Mouse (Mus musculus) myocyte (in vitro differentiated cells): ENCODE measurements at regions not wholly inside any gene's neighbourhood (a gene's known extent, or its start where the extent isn't known, plus 50 kb on each side); places are given as distances from the start of the nearest gene placed in this dataset.

Experiments
- H3K27me3 ChIP-seq: one replicate; pipeline ENCODE4 v1.6.1; 2011; ENCODE audit not compliant: control insufficient read depth, insufficient read depth, insufficient read length
- H3K36me3 ChIP-seq: one replicate; pipeline ENCODE4 v1.6.1; 2011; ENCODE audit not compliant: control insufficient read depth, insufficient read depth
- H3K4me2 ChIP-seq: one replicate; pipeline ENCODE4 v1.6.1; 2011; ENCODE audit warnings: low read depth, control low read depth
- H3K4me3 ChIP-seq: one replicate; pipeline ENCODE4 v1.5.1; 2011; ENCODE audit warnings: mild to moderate bottlenecking, control low read depth, moderate library complexity
- H3K79me2 ChIP-seq: one replicate; pipeline ENCODE4 v1.6.1; 2011; ENCODE audit not compliant: control insufficient read depth, insufficient read depth
- H3ac ChIP-seq: one replicate; pipeline ENCODE4 v1.6.1; 2011; ENCODE audit not compliant: control insufficient read depth, insufficient read length
- CEBPB ChIP-seq: IDR thresholded peaks from 2 replicates; pipeline ENCODE4 v1.6.1; 2011; ENCODE audit warnings: mild to moderate bottlenecking, moderate library complexity; ENCODE audit not compliant: poor library complexity, insufficient read depth, severe bottlenecking
- E2F4 ChIP-seq: IDR thresholded peaks from one replicate; pipeline ENCODE4 v1.6.1; 2011; ENCODE audit warnings: mild to moderate bottlenecking, control low read depth, moderate library complexity; ENCODE audit not compliant: insufficient read depth
- MAX ChIP-seq: IDR thresholded peaks from one replicate; pipeline ENCODE4 v1.6.1; 2011; ENCODE audit warnings: low read depth, mild to moderate bottlenecking, control low read depth
- MYOD1 ChIP-seq, 3 experiments: IDR thresholded peaks; one replicate each; pipeline ENCODE4 v1.6.1; 2011; ENCODE audit warnings: control low read depth in 2 of 3, low read depth in 2 of 3, mild to moderate bottlenecking in 2 of 3, moderate library complexity in 1 of 3; ENCODE audit not compliant: insufficient read length in 2 of 3, control insufficient read depth in 1 of 3
- MYOG ChIP-seq, 3 experiments: IDR thresholded peaks; one replicate each; pipeline ENCODE4 v1.6.1; 2011; ENCODE audit warnings: control low read depth in 2 of 3, low read depth in 2 of 3, mild to moderate bottlenecking in 2 of 3; ENCODE audit not compliant: insufficient read length in 2 of 3, control insufficient read depth in 1 of 3, insufficient read depth in 1 of 3
- POLR2A ChIP-seq: IDR thresholded peaks from one replicate; pipeline ENCODE4 v1.6.1; 2011; ENCODE audit warnings: low read depth, mild to moderate bottlenecking, control low read depth, moderate library complexity; ENCODE audit not compliant: insufficient read length
- POLR2AphosphoS2 ChIP-seq: IDR thresholded peaks from one replicate; pipeline ENCODE4 v1.6.1; 2011; ENCODE audit warnings: low read depth, control low read depth; ENCODE audit not compliant: insufficient read length
- REST ChIP-seq: IDR thresholded peaks from one replicate; pipeline ENCODE4 v1.6.1; 2011; ENCODE audit warnings: mild to moderate bottlenecking, control low read depth, moderate library complexity; ENCODE audit not compliant: insufficient read depth, insufficient read length
- SRF ChIP-seq: IDR thresholded peaks from one replicate; pipeline ENCODE4 v1.6.1; 2011; ENCODE audit warnings: low read depth; ENCODE audit not compliant: control insufficient read depth, insufficient read length
- TCF12 ChIP-seq: IDR thresholded peaks from one replicate; pipeline ENCODE4 v1.6.1; 2011; ENCODE audit warnings: mild to moderate bottlenecking, control low read depth; ENCODE audit not compliant: poor library complexity, insufficient read depth, severe bottlenecking
- TCF3 ChIP-seq: IDR thresholded peaks from one replicate; pipeline ENCODE4 v1.6.1; 2011; ENCODE audit warnings: low read depth, control low read depth; ENCODE audit not compliant: insufficient read length
- USF1 ChIP-seq: IDR thresholded peaks from one replicate; pipeline ENCODE4 v1.6.1; 2011; ENCODE audit warnings: low read depth, mild to moderate bottlenecking, control low read depth, moderate library complexity

GRCm38 (mm10) chr7:68908401-68908834 lies 159.4 kb upstream of the Arrdc4 start:
- Histone ChIP-seq H3ac (no peak overlapping the region), H3K36me3 (no peaks in the 10 kb centered on the region), H3K4me2 (no peak overlapping the region), H3K4me3 (no peak overlapping the region), H3K27me3 (no peaks in the 10 kb centered on the region), H3K79me2 (no peaks in the 10 kb centered on the region)
- TF ChIP-seq TCF3 (no peak), MYOD1 (IDR thresholded peaks at IDR 0.05; ENCODE audit: control insufficient read depth in 1 of 3, insufficient read length in 2 of 3, low read depth in 2 of 3) (no peak), CEBPB (no peak), SRF (no peak), E2F4 (no peak), MAX (no peak), MYOG (IDR thresholded peaks at IDR 0.05; ENCODE audit: control insufficient read depth in 1 of 3, insufficient read depth in 1 of 3, insufficient read length in 2 of 3, low read depth in 2 of 3) (no peak), REST (no peak), POLR2A (no peak)

GRCm38 (mm10) chr7:68907867-68908266 lies 158.8 kb upstream of the Arrdc4 start:
- Histone ChIP-seq H3K4me3 (no peak overlapping the region), H3K36me3 (no peaks in the 10 kb centered on the region), H3K4me2 (no peak overlapping the region), H3K79me2 (no peaks in the 10 kb centered on the region), H3K27me3 (no peaks in the 10 kb centered on the region), H3ac (no peak overlapping the region)
- TF ChIP-seq USF1 (no peak), MAX (no peak), POLR2AphosphoS2 (no peak), MYOD1 (IDR thresholded peaks at IDR 0.05; ENCODE audit: control insufficient read depth in 1 of 3, insufficient read length in 2 of 3, low read depth in 2 of 3) (no peak), POLR2A (no peak), TCF12 (no peak)

- TF ChIP-seq SRF (no peak), MAX (no peak), POLR2A (no peak), POLR2AphosphoS2 (no peak), TCF3 (no peak), REST (no peak), E2F4 (no peak), CEBPB (no peak), TCF12 (no peak), USF1 (no peak), MYOG (IDR thresholded peaks at IDR 0.05; ENCODE audit: control insufficient read depth in 1 of 3, insufficient read depth in 1 of 3, insufficient read length in 2 of 3, low read depth in 2 of 3) (no peak), MYOD1 (IDR thresholded peaks at IDR 0.05; ENCODE audit: control insufficient read depth in 1 of 3, insufficient read length in 2 of 3, low read depth in 2 of 3) (no peak)
- H3K79me2 ChIP-seq: no peaks in the 10 kb centered on the region
These were observed 157.8 kb upstream of the Arrdc4 start for GRCm38 (mm10) chr7:68906771-68907395.

GRCm38 (mm10) chr7:68905793-68906192 lies 156.8 kb upstream of the Arrdc4 start:
- no peaks in the 10 kb centered on the region for H3K27me3 ChIP-seq
- H3ac ChIP-seq: no peak overlapping the region
- TF ChIP-seq SRF: no peak
- no peak for TF ChIP-seq E2F4
- TF ChIP-seq REST: no peak
- no peak for TF ChIP-seq MYOG (IDR thresholded peaks at IDR 0.05; ENCODE audit: control insufficient read depth in 1 of 3, insufficient read depth in 1 of 3, insufficient read length in 2 of 3, low read depth in 2 of 3)
- no peak for TF ChIP-seq TCF12
- no peak for TF ChIP-seq POLR2AphosphoS2
- no peak for TF ChIP-seq POLR2A
- TF ChIP-seq CEBPB: no peak
- TF ChIP-seq USF1: no peak
- no peak for TF ChIP-seq MYOD1 (IDR thresholded peaks at IDR 0.05; ENCODE audit: control insufficient read depth in 1 of 3, insufficient read length in 2 of 3, low read depth in 2 of 3)
- no peak for TF ChIP-seq TCF3
- no peak for TF ChIP-seq MAX
- no peak overlapping the region for H3K4me3 ChIP-seq
- H3K4me2 ChIP-seq: no peak overlapping the region
- no peaks in the 10 kb centered on the region for H3K79me2 ChIP-seq
- H3K36me3 ChIP-seq: no peaks in the 10 kb centered on the region

More at GRCm38 (mm10) chr7:68906771-68907395, 157.8 kb upstream of the Arrdc4 start:
- Histone ChIP-seq H3K27me3 (no peaks in the 10 kb centered on the region), H3K4me3 (no peak overlapping the region), H3ac (no peak overlapping the region), H3K4me2 (no peak overlapping the region), H3K36me3 (no peaks in the 10 kb centered on the region)

- no peaks in the 10 kb centered on the region for H3K27me3 ChIP-seq
- H3K4me3 ChIP-seq: no peak overlapping the region
- H3K4me2 ChIP-seq: no peak overlapping the region
- TF ChIP-seq MAX: no peak
- TF ChIP-seq TCF3: no peak
- no peak for TF ChIP-seq E2F4
- no peak for TF ChIP-seq POLR2A
- TF ChIP-seq CEBPB: no peak
- no peak for TF ChIP-seq TCF12
- TF ChIP-seq MYOD1 (IDR thresholded peaks at IDR 0.05; ENCODE audit: control insufficient read depth in 1 of 3, insufficient read length in 2 of 3, low read depth in 2 of 3): no peak
- no peak for TF ChIP-seq USF1
- no peak for TF ChIP-seq SRF
- no peak for TF ChIP-seq MYOG (IDR thresholded peaks at IDR 0.05; ENCODE audit: control insufficient read depth in 1 of 3, insufficient read depth in 1 of 3, insufficient read length in 2 of 3, low read depth in 2 of 3)
- TF ChIP-seq POLR2AphosphoS2: no peak
- TF ChIP-seq REST: no peak
- H3ac ChIP-seq: no peak overlapping the region
- H3K36me3 ChIP-seq: no peaks in the 10 kb centered on the region
- no peaks in the 10 kb centered on the region for H3K79me2 ChIP-seq
These were observed 137.1 kb upstream of the Arrdc4 start for GRCm38 (mm10) chr7:68886173-68886572.
